Mouse (Mus musculus) CH12.LX (cell line): ENCODE results near the gene Rai14.

Experiments
- CTCF ChIP-seq, 2 experiments: IDR thresholded peaks in 1 of 2; conservative IDR thresholded peaks in 1 of 2; 2 replicates each; pipeline ENCODE4 v1.5.1; 2011 to 2012; ENCODE audit warnings: low read depth in 2 of 2, low read length in 2 of 2, improper control_type of control experiment in 1 of 2, inconsistent platforms in 1 of 2, mild to moderate bottlenecking in 1 of 2, moderate library complexity in 1 of 2
- ELF1 ChIP-seq: IDR thresholded peaks from 2 replicates; pipeline ENCODE4 v1.6.1; 2014; ENCODE audit warnings: low read depth, mild to moderate bottlenecking, inconsistent platforms, low read length, improper control_type of control experiment
- EP300 ChIP-seq: IDR thresholded peaks from 2 replicates; pipeline ENCODE4 v1.6.1; 2011; ENCODE audit warnings: low read length, improper control_type of control experiment
- RCOR1 ChIP-seq: conservative IDR thresholded peaks from 2 replicates; pipeline ENCODE4 v1.6.1; 2012; ENCODE audit warnings: low read depth, mild to moderate bottlenecking, inconsistent platforms, low read length, improper control_type of control experiment

DNA sequence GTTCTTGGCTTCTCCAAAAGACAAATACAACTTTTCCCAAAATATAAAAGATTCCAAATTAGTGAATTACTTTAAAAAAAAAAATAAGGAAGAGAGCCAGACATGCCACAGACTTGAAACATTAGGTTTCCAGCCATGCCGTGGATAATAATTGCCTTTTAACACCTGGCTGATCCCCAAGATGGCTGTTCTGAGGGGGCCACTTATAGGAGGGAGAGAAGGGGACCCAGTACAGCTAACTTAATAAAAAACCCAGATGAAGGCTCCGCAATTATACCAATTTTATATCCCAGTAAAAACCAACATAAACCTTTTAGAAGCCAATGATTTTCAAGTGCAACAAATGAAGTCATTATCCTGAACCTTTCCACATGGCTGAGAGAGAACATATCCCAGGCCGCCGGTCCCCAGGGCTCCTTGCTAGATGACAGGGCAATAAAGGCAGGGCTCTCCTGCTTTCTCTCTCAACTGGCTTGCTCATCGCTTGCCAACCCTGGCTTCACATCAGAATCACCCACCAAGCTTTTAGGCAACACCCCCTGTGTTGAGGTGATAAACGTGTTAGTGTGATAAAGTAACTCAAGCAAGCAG lies 105.8 kb downstream of the Rai14 start:
- no peak for TF ChIP-seq ELF1
- no peak for TF ChIP-seq RCOR1
- no peak for TF ChIP-seq EP300
- no peak for TF ChIP-seq CTCF (conservative IDR thresholded peaks at IDR 0.05 in 1 of 2, IDR thresholded peaks at IDR 0.05 in 1 of 2; ENCODE audit: low read depth in 2 of 2, low read length in 2 of 2)
